Mouse (Mus musculus): Measurements from ENCODE around the gene Mtmr4. TPM values are rescaled to one million over a fixed set of nuclear protein-coding genes. Genes with fewer than 3 reads are reported as not detected.

The Mtmr4 gene
- polyA plus RNA-seq (2015; fragmentation: Nextera tagmentation; extraction: Ambion mirVana): 19.8 and 21.0 TPM in 2 replicates

DNA sequence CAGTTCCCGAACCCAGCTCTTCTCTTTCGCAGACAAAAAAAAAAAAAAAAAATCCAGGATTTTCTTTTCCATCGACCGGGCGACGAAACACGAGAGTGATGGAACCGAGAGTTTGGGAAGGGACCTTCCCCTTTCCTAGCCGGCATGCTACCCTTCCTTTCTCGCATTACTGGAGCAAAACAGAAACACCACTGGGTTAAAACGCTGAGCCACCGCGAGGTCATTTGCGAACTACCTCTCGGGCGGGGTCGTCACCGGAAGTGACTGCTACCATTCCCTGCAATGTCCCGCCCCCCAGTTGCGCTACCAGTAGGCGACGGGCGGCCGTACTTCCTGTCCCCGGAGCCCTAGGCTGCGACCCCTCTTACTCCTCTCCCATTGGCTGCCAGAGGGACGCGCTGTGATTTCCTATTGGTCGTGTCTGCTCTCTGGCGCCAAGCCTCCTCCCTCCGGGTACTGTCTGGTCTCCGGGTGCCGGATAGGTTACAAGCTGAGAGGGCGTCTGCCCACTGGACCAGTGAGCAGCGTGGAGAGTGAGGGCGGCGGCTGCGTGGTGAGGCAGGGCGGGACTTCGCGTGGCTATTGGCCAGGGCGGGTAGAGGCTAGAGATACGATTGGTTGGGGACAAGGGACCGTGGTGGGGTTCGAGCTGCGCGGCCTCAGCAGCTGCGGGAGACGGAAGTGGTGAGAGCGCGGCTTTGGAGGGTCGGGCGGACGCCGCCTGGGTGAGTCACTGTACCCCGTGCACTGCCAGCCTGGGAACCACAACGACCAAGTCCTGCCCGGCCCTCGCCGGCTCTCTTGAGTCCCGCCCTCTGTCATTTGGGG is at the start of gene Mtmr4:
Gene Mtmr4 (plus strand): TSS at position 637 of the 828 bp plus-strand sequence.
- peak within 1 kb of the TSS; percentile 76 for H3K4me2 ChIP-seq (ENCODE audit: low read length)
- H3K9me3 ChIP-seq (replicated peaks; ENCODE audit: low read length): no peaks in the 10 kb centered on the region
- H3K9ac ChIP-seq (ENCODE audit: low read depth, low read length): peak within 1 kb of the TSS; percentile 82
- peak within 1 kb of the TSS; percentile 94 for H3K27ac ChIP-seq
- TF ChIP-seq CTCF (IDR thresholded peaks at IDR 0.05; ENCODE audit: low read depth): no peak
- ATAC-seq (replicated peaks; ENCODE audit: low FRiP score, low read depth): peak; percentile 98
- peaks cover 21% of the 10 kb centered on the region; the same call in 1 of the 2 replicates for H3K4me1 ChIP-seq (replicated peaks; ENCODE audit: insufficient read depth, low read length)
- 0 out of 2 replicates have a peak, but pooled peaks cover 7% of the 10 kb centered on the region for H3K36me3 ChIP-seq (ENCODE audit: insufficient read depth, low read length)
- under 1% methylated on average over 61 of the region's 61 CpGs for WGBS
- peak within 1 kb of the TSS; percentile 68 for H3K4me3 ChIP-seq (replicated peaks; ENCODE audit: low read depth, low read length)
- peak; percentile 100 for DNase-seq (ENCODE audit: low spot score)
- no peaks in the 10 kb centered on the region for H3K27me3 ChIP-seq (ENCODE audit: insufficient read depth, low read length)

DNA sequence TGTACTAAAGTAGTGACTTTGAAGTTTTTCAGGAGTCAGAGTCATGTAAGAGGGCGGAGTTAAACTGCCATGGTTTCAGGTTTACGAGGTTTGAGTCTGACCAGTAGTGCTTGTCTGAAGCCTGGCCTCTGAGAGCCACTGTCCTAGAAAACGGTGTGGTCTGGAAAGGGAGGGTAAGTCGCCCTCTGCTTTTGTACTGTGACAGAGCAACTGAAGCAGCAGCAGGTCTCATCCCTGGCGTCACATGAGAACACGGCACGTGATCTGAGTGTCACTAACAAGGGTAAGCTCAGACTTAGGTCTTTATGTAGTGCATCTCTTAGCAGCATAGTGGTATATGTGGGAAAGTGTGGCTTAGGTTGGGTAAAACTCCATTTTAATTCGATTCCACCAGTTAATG is 49.7 kb upstream of the Mtmr4 start:
- H3K27me3 ChIP-seq (ENCODE audit: insufficient read depth, low read length): no peaks in the 10 kb centered on the region
- no peaks in the 10 kb centered on the region for H3K9me3 ChIP-seq (replicated peaks; ENCODE audit: low read length)
- ATAC-seq (replicated peaks; ENCODE audit: low FRiP score, low read depth): 0 out of 2 replicates have a peak, but pooled peaks have one; percentile 36
- TF ChIP-seq CTCF (IDR thresholded peaks at IDR 0.05; ENCODE audit: low read depth): no peak
- WGBS: 24% methylated on average over 8 of the region's 8 CpGs
- no peaks in the 10 kb centered on the region for H3K36me3 ChIP-seq (ENCODE audit: insufficient read depth, low read length)
- no peak overlapping the region for H3K27ac ChIP-seq
- H3K4me1 ChIP-seq (replicated peaks; ENCODE audit: insufficient read depth, low read length): no peaks in the 10 kb centered on the region
- no peak overlapping the region for H3K4me2 ChIP-seq (ENCODE audit: low read length)
- DNase-seq (ENCODE audit: low spot score): peak; percentile 59
- H3K4me3 ChIP-seq (replicated peaks; ENCODE audit: low read depth, low read length): no peak overlapping the region
- no peak overlapping the region for H3K9ac ChIP-seq (ENCODE audit: low read depth, low read length)

DNA sequence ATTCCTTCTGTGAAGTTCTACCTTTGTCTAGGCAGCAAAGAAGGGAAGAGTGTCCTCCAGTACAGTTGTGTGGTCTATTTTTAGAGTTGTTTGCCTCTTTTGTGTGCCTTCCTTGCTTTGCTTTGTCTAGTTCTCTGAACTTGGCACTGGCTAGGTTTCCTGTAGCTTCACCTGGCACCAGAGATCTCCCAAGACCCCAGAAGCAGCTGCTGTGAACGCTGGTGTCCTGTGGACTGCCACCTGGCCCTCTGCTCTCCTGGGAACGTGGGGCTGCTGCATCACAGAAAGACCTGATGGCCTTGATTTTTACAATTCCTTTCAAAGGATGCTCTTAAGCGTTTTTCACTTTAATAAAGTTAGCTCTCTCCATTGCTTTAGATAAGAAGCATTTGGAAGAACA is 49.1 kb upstream of the Mtmr4 start:
- ATAC-seq (replicated peaks; ENCODE audit: low FRiP score, low read depth) (no peak), DNase-seq (ENCODE audit: low spot score) (no peak)
- no peak overlapping the region for H3K4me3 ChIP-seq (replicated peaks; ENCODE audit: low read depth, low read length)
- no peaks in the 10 kb centered on the region for H3K27me3 ChIP-seq (ENCODE audit: insufficient read depth, low read length)
- H3K9me3 ChIP-seq (replicated peaks; ENCODE audit: low read length): no peaks in the 10 kb centered on the region
- no peak overlapping the region for H3K27ac ChIP-seq
- no peaks in the 10 kb centered on the region for H3K36me3 ChIP-seq (ENCODE audit: insufficient read depth, low read length)
- 54% methylated on average over 3 of the region's 3 CpGs for WGBS
- no peak for TF ChIP-seq CTCF (IDR thresholded peaks at IDR 0.05; ENCODE audit: low read depth)
- H3K4me1 ChIP-seq (replicated peaks; ENCODE audit: insufficient read depth, low read length): no peaks in the 10 kb centered on the region
- no peak overlapping the region for H3K9ac ChIP-seq (ENCODE audit: low read depth, low read length)
- no peak overlapping the region for H3K4me2 ChIP-seq (ENCODE audit: low read length)

DNA sequence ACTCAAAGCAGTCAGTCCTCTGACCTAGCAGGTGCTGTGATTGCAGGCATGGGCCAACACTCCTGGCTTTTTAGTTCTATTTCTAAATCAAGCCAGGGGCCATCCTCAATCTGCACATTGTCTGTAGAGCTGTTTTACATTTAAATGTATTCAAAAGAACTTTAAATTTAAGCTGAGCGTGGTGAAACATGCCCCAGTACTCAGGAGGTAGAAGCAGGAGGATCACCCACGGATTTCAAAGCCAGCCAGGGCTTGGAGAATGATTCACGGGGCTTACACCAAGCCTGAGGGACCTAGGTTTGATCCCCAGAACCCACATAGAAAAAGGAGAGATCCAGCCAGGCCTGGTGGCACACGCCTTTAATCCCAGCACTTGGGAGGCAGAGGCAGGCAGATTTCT is 38.6 kb upstream of the Mtmr4 start:
- Histone ChIP-seq H3K27me3 (ENCODE audit: insufficient read depth, low read length) (no peaks in the 10 kb centered on the region), H3K9ac (ENCODE audit: low read depth, low read length) (no peak overlapping the region), H3K36me3 (ENCODE audit: insufficient read depth, low read length) (no peaks in the 10 kb centered on the region), H3K27ac (no peak overlapping the region), H3K4me3 (replicated peaks; ENCODE audit: low read depth, low read length) (no peak overlapping the region), H3K9me3 (replicated peaks; ENCODE audit: low read length) (no peaks in the 10 kb centered on the region), H3K4me2 (ENCODE audit: low read length) (no peak overlapping the region), H3K4me1 (replicated peaks; ENCODE audit: insufficient read depth, low read length) (no peaks in the 10 kb centered on the region)
- no peak for TF ChIP-seq CTCF (IDR thresholded peaks at IDR 0.05; ENCODE audit: low read depth)
- no peak for DNase-seq (ENCODE audit: low spot score)
- WGBS: 83% methylated on average over 4 of the region's 4 CpGs
- ATAC-seq (replicated peaks; ENCODE audit: low FRiP score, low read depth): no peak

DNA sequence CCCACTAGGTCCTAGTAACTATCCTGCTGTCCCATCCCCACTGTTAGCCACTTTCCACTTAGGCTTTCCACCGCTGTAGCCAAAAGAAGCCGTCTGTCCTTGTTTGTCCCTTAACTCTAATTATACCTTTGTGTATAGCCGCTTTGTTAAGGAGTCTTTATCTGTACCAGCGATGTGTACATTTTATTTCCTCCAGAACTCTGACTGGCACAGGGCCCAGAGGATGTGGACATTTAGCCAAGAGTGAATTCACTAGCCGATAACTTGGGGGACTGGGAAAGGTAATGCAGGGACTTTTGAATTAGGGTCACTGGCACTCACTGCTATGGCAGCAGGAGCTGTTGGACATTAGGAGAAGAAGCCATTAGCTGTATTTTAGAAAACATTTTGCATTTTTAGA is 37.6 kb upstream of the Mtmr4 start:
- Histone ChIP-seq H3K9ac (ENCODE audit: low read depth, low read length) (no peak overlapping the region), H3K36me3 (ENCODE audit: insufficient read depth, low read length) (no peaks in the 10 kb centered on the region), H3K27me3 (ENCODE audit: insufficient read depth, low read length) (no peaks in the 10 kb centered on the region), H3K4me2 (ENCODE audit: low read length) (no peak overlapping the region), H3K4me1 (replicated peaks; ENCODE audit: insufficient read depth, low read length) (no peaks in the 10 kb centered on the region), H3K27ac (0 out of 2 replicates have a peak overlapping the region, but pooled peaks have one; percentile 19), H3K4me3 (replicated peaks; ENCODE audit: low read depth, low read length) (no peak overlapping the region), H3K9me3 (replicated peaks; ENCODE audit: low read length) (no peaks in the 10 kb centered on the region)
- DNase-seq (ENCODE audit: low spot score): no peak
- 51% methylated on average over 5 of the region's 5 CpGs for WGBS
- ATAC-seq (replicated peaks; ENCODE audit: low FRiP score, low read depth): no peak
- TF ChIP-seq CTCF (IDR thresholded peaks at IDR 0.05; ENCODE audit: low read depth): no peak

DNA sequence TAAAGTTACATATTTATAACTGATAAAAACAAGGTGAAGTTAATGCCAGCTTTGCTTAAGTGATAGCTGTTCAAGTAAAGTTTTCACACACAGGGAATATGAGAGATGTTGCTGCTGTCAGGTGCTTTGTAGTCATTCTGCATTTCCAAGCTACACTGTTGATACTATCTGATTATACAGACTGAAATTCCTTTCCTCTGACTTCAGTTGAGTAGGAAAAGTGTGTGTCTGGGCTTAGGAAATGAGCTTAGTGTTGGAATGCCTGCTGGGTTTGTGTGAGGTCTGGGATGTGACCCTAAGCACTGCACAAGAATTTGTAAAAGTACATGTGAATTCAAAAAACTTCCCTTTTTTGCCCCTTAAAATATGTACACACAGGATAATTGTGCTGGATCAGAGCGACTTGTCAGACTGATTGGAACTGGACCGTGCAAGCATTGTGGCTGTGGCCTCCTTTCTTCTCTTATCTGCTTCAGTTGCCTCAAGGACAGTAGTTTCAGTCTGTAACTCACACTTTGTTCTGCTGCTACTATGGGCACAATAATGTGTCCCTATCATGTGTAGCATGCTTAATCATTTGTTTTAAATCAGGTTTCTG is 36.8 kb upstream of the Mtmr4 start:
- ATAC-seq (replicated peaks; ENCODE audit: low FRiP score, low read depth): no peak
- Histone ChIP-seq H3K36me3 (ENCODE audit: insufficient read depth, low read length) (no peaks in the 10 kb centered on the region), H3K4me3 (replicated peaks; ENCODE audit: low read depth, low read length) (no peak overlapping the region), H3K4me1 (replicated peaks; ENCODE audit: insufficient read depth, low read length) (no peaks in the 10 kb centered on the region), H3K4me2 (ENCODE audit: low read length) (no peak overlapping the region), H3K27me3 (ENCODE audit: insufficient read depth, low read length) (no peaks in the 10 kb centered on the region), H3K27ac (no peak overlapping the region), H3K9ac (ENCODE audit: low read depth, low read length) (no peak overlapping the region), H3K9me3 (replicated peaks; ENCODE audit: low read length) (no peaks in the 10 kb centered on the region)
- no peak for DNase-seq (ENCODE audit: low spot score)
- TF ChIP-seq CTCF (IDR thresholded peaks at IDR 0.05; ENCODE audit: low read depth): no peak
- WGBS: 52% methylated on average over 2 of the region's 2 CpGs
